Mouse (Mus musculus) erythroblast, embryonic 14.5 days (primary cell): ENCODE results near the gene Mrgprf.

Experiments used
- GATA1 ChIP-seq: IDR thresholded peaks from 2 replicates; pipeline ENCODE4 v1.6.1; 2012; ENCODE audit warnings: low read length, inconsistent platforms, mixed read lengths
- TAL1 ChIP-seq: IDR thresholded peaks from 3 replicates; pipeline ENCODE4 v1.6.1; 2012; ENCODE audit warnings: low read length, inconsistent platforms, mixed read lengths

DNA sequence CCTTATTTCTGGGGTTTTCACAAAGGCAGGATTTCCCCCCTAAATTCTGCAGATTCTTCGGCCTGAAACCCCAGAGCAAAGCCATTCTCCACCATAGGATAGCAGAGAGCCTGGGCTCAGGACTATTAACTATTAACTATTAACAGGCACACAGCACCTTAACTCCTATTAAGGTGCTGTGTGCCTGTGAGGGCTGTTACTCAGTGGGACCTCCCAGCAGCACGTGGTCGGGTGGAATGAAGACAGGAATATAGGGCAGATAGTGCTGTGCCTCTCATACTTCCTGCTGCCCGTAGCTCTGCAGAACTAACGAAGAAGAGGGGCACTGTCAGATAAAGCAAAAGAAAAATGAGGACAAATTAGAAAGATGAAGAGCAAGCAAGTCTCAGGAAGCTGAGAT, 9.9 kb downstream of the Mrgprf start:
- TF ChIP-seq TAL1, result no peak
- TF ChIP-seq GATA1, result no peak
